Mouse (Mus musculus): ENCODE data around the gene Gng8.
A peak's percentile ranks its signal among the peaks of the same experiment; 100 is the strongest.

Gng8 gene

DNA sequence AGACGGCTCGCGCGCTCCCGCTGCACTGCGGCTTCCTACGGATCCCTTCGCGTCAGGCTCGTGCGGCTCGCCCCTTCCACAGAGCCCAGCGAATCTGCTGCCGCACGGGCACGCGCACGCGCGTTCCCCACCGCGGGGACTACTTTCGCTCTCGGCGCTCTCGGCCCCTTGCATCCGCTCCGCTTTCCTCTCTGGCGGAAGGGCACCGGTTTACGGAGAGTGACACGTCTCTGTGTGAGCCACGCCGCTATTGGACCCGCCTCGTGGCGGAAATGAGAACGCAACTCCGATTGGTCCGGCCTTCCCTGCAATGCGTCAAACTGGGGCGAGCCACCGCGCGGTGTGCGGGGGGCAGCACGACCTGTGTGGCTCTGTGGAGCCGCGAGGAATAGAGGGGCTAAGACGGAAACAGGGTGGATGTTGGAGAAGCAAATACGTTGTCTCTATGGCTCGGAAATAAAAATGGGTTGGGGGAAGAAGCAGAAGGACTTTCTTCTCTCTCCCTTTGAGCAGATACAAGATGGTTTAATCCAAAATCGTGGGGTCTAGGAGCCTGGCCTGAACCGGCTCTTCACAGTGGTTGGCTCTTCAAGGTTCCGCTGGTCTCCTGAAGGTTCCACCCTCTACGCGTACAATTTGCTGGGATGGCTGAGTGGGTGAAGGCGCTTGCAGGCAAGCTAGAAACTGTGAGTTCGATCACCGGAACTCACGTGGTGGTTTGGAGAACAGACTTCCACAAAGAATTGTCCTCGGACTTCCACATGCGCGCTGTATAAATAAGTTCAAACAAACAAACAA, 32.6 kb downstream of the Gng8 start, which contains the start of gene Calm3:
Gene Calm3 (minus strand): TSS at position 78 of the 798 bp plus-strand sequence.
- peak; percentile 100 for DNase-seq (ENCODE audit: low read depth, low spot score)

- no peak for DNase-seq (ENCODE audit: low read depth, low spot score)
Measured at GRCm38 (mm10) chr7:16928341-16928740, 36.8 kb downstream of the Gng8 start.

GRCm38 (mm10) chr7:16930850-16931249, 39.3 kb downstream of the Gng8 start:
- peak; percentile 57 for DNase-seq (ENCODE audit: low read depth, low spot score)

- peak; percentile 88 for DNase-seq (ENCODE audit: low read depth, low spot score)
Measured at GRCm38 (mm10) chr7:16931968-16932627, 40.5 kb downstream of the Gng8 start.

- DNase-seq (ENCODE audit: low read depth, low spot score) = peak; percentile 57
Measured at GRCm38 (mm10) chr7:16932704-16933577, 41.4 kb downstream of the Gng8 start.

GRCm38 (mm10) chr7:16937312-16937711, 45.7 kb downstream of the Gng8 start:
- no peak for DNase-seq (ENCODE audit: low read depth, low spot score)

DNA sequence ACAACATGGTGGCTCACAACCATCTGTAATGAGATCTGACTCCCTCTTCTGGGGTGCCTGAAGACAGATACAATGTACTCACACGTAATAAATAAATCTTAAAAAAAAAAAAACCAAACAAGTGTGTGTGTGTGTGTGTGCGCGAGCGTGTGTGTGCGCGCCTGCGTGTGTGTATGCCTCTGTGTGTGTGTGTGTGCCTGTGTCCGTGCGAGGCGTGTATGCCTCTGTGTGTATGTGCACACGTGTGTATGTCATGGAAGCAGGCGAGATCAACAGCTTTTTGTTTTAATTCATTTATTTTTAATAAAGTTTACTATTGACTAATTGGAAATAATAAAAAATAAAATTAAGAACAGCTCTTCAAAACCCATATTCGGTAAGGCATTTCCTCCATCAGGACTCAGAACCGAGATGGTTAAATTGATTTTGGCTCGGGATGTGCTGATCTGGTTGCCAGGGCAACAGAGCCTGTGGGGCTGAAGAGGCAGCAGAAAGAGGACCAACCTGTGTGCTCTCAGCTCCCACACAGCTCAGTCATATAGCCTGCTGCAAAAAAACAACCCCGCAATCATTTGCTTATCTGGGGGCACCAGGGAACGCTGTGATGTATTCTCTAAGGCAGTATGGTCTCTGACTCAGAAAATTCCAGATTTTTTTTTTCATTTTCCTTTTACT, 46.7 kb downstream of the Gng8 start:
- no peak for DNase-seq (ENCODE audit: low read depth, low spot score)

DNA sequence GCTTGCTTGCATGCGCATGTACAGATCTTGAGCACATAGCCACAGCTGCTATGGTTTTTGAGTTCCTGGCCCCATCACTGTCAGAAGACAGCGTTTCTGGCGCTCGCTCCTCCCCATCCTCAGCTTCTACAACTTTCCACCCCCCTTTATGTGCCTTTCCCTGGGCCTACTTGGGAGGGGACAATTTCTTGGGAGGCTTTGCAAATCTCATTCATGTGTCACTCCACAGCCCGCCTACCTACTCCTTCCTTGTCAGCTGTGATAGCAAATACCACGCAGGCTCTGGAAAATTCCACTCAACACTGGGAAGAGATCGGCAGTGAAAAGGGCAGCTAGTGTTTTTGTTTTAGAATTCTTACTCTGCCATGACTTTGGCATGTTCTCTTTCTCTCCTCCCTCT, 48.7 kb downstream of the Gng8 start:
- no peak for DNase-seq (ENCODE audit: low read depth, low spot score)

DNA sequence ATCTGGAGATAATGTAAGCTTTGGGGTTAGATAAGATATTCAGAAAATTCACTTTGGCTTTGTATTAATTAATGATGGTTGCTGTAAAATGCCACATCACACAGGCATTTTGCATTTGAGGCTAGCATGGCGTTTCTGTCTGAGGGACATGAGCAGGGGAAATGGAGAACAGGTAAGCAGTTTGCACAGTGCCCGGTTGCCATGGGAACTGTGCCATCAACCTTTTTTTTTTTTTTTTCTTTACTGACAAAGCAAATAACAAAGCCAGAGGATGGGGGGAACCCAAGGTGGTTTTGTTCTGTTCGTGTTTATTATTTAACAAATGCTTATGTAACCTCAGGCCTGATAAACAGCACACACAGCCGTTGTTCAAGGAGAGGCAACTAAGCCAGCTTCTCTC, 51.3 kb downstream of the Gng8 start:
- DNase-seq (ENCODE audit: low read depth, low spot score) = no peak

DNA sequence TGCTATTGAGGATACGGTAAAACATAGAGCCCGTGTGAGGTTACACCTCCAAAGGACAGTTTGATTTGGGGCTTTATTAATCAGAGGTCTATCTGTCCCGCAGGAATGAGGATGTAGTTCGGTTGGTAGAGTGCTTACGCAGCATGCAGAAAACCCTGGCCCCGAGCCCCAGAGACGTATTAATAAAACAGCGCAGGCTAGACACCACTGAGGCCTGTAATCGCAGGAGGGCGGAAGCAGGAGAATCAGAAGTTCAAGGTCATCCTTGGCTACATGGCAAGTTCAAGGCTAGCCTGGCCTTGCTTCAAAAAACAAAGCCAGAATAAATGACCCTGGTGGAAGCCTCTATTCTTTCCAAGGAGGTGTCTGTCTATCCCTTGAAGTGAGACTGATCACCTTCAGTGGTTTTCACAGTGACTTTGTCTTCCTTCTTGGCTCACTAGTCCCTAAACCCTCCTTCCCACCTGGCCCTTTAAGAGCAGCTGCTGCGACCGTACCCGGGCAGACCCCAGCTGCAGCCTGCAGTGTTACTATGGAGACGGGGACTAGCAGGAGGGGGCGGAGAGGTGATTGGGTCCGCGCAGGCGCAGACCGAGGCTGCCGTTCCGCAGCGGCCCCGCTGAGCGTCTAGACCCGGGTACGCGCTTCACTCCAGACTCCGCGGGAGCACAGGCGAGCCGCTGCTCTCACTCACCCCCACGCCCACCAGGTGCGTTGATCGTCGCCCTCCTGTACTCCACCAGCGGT, 52.6 kb downstream of the Gng8 start, which contains the start of gene Pnmal2:
Gene Pnmal2 (plus strand): TSS at position 622 of the 747 bp plus-strand sequence.
- DNase-seq (ENCODE audit: low read depth, low spot score) = peak; percentile 82

- DNase-seq (ENCODE audit: low read depth, low spot score) = no peak
Measured at GRCm38 (mm10) chr7:16944808-16945315, 53.3 kb downstream of the Gng8 start.
